Mouse (Mus musculus) brain, embryonic 14.5 days (tissue): ENCODE data around the gene Dapk2.

Experiments used
- CTCF ChIP-seq: fragments of 200-500 bp; IDR thresholded peaks from 2 replicates; pipeline ENCODE4 v1.5.1; 2012; ENCODE audit warnings: inconsistent platforms, mild to moderate bottlenecking, moderate library complexity, borderline replicate concordance; ENCODE audit not compliant: insufficient read depth, insufficient read length; ENCODE audit errors: extremely low read depth
- POLR2A ChIP-seq: fragments of 200-500 bp; IDR thresholded peaks from 2 replicates; pipeline ENCODE4 v1.6.1; 2012; ENCODE audit warnings: mild to moderate bottlenecking, inconsistent platforms, borderline replicate concordance; ENCODE audit not compliant: poor library complexity, insufficient read depth, insufficient read length, severe bottlenecking; ENCODE audit errors: extremely low read depth

GRCm38 (mm10) chr9:66268804-66269203, 110.8 kb downstream of the Dapk2 start:
- TF ChIP-seq CTCF = peak; percentile 14; the same call in 1 of the 2 replicates
- no peak for TF ChIP-seq POLR2A
